10 mouse cellular contexts compared by ENCODE assay signal in the genomic region with DNA sequence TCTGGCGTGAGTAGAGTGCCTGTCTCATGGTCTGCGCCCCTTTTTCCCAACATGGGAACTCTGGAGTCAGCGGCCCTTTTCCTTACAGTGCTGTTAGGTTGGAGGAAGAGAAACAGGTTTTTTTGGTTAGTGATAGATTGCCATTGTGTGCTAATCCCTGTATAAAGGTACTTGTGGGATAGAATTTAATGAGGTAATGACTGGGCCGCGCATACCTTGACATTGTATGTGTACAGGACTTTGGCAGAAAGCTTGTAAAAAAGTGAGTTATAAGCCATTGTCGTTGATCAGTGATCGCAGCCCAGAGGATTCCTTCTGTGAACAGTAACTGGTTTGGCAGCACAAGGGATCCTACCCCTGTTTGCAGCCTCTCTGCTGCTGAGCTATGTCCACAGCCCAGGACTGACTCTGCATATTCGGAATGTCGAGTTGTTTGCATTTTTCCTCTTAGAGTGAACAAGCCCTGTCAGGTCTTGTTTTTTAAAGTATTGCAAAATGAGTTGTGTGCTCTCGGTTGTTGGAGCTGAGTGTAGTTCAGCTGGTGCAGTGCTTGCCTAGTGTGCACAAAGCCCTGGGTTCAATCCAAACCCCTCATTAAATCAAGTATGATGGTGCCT. TPM values are rescaled to one million over a fixed set of nuclear protein-coding genes. Genes with fewer than 3 reads are reported as not detected.
A peak's percentile ranks its signal among the peaks of the same experiment; 100 is the strongest.
DNase-seq lines count a peak whose midpoint lies in the region; ATAC-seq and TF ChIP-seq lines count a peak whose summit lies in the region.
"Had no signal": no experiment of that assay in that cellular context is flagged by ENCODE, and none has a peak within 500 bp of the region (broad histone marks: within the 10 kb centered on the region; RNA-seq: fewer than 3 reads in every experiment).

No protein-coding gene starts in this region.

- WGBS in kidney, postnatal 0 days: 45% methylated on average over 10 of the region's 10 CpGs
- WGBS in heart, embryonic 15.5 days: 58% methylated on average over 10 of the region's 10 CpGs

- no peak for TF ChIP-seq CTCF in kidney, postnatal 0 days (IDR thresholded peaks at IDR 0.05; ENCODE audit: low read depth)

- DNase-seq in kidney, postnatal 0 days (ENCODE audit: low spot score): peak; percentile 48
- no peak for DNase-seq in kidney, postnatal 25 days
- DNase-seq in NIH3T3 (ENCODE audit: low read depth): peak; percentile 91
- DNase-seq in lung, postnatal 25 days (ENCODE audit: low spot score): peak; percentile 78
- DNase-seq in right cerebral cortex, adult 18-20 months: no peak
- no peak for DNase-seq in layer of hippocampus, adult 9-10 months (ENCODE audit: low spot score)
- DNase-seq in thymus, postnatal 10 days (ENCODE audit: low spot score in 2 of 2): no peak
- DNase-seq: cerebellum, adult 2 months had no signal

- no peak overlapping the region for H3K4me3 ChIP-seq in kidney, postnatal 0 days (replicated peaks; ENCODE audit: low read depth, low read length)
- H3K4me3 ChIP-seq in heart, embryonic 15.5 days: no peak overlapping the region
- H3K4me3 ChIP-seq: neural tube, embryonic 13.5 days had no signal

- no peak for ATAC-seq in kidney, postnatal 0 days (replicated peaks; ENCODE audit: low FRiP score, low read depth)
- no peak for ATAC-seq in heart, embryonic 15.5 days (replicated peaks; ENCODE audit: insufficient number of reproducible peaks, insufficient read depth, low FRiP score, low read depth)

- 0 out of 2 replicates have a peak overlapping the region, but pooled peaks have one; percentile 8 for H3K4me2 ChIP-seq in kidney, postnatal 0 days (ENCODE audit: low read length)
- no peak overlapping the region for H3K4me2 ChIP-seq in heart, embryonic 15.5 days
- H3K4me2 ChIP-seq: neural tube, embryonic 13.5 days had no signal

- no peaks in the 10 kb centered on the region for H3K27me3 ChIP-seq in kidney, postnatal 0 days (ENCODE audit: insufficient read depth, low read length)
- no peaks in the 10 kb centered on the region for H3K27me3 ChIP-seq in heart, embryonic 15.5 days
- H3K27me3 ChIP-seq: neural tube, embryonic 13.5 days had no signal

- no peaks in the 10 kb centered on the region for H3K36me3 ChIP-seq in kidney, postnatal 0 days (ENCODE audit: insufficient read depth, low read length)
- H3K36me3 ChIP-seq in heart, embryonic 15.5 days: no peaks in the 10 kb centered on the region
- H3K36me3 ChIP-seq: neural tube, embryonic 13.5 days had no signal

- peaks cover 34% of the 10 kb centered on the region for H3K4me1 ChIP-seq in kidney, postnatal 0 days (replicated peaks; ENCODE audit: insufficient read depth, low read length)
- H3K4me1 ChIP-seq in heart, embryonic 15.5 days (replicated peaks): peaks cover 37% of the 10 kb centered on the region

- H3K9ac ChIP-seq in kidney, postnatal 0 days (ENCODE audit: low read depth, low read length): 0 out of 2 replicates have a peak overlapping the region, but pooled peaks have one; percentile 1
- H3K9ac ChIP-seq in heart, embryonic 15.5 days: no peak overlapping the region
- H3K9ac ChIP-seq: neural tube, embryonic 13.5 days had no signal

- H3K9me3 ChIP-seq in kidney, postnatal 0 days (replicated peaks; ENCODE audit: low read length): no peaks in the 10 kb centered on the region
- no peaks in the 10 kb centered on the region for H3K9me3 ChIP-seq in heart, embryonic 15.5 days (replicated peaks)
- H3K9me3 ChIP-seq: neural tube, embryonic 13.5 days had no signal

- peak overlapping the region; percentile 15 for H3K27ac ChIP-seq in kidney, postnatal 0 days
- peak overlapping the region; percentile 74 for H3K27ac ChIP-seq in heart, embryonic 15.5 days
- H3K27ac ChIP-seq: neural tube, embryonic 13.5 days had no signal

RNA-seq across cellular contexts. Expression of gene Prkci, which starts 4.0 kb away (rescaled TPM):
- polyA plus RNA-seq in kidney, postnatal 0 days (2015; fragmentation: Nextera tagmentation; extraction: Ambion mirVana): 29.5 and 31.6 TPM in 2 replicates
- polyA plus RNA-seq in heart, embryonic 15.5 days (2015; fragmentation: Nextera tagmentation; extraction: Ambion mirVana): 15.1 and 19.1 TPM in 2 replicates

RNA-seq across cellular contexts. Expression of gene Phc3, which starts 30.3 kb away (rescaled TPM):
- 4.5 and 4.7 TPM in 2 replicates for polyA plus RNA-seq in kidney, postnatal 0 days (2015; fragmentation: Nextera tagmentation; extraction: Ambion mirVana)
- polyA plus RNA-seq in heart, embryonic 15.5 days (2015; fragmentation: Nextera tagmentation; extraction: Ambion mirVana): 4.9 and 5.7 TPM in 2 replicates

Comparison
In these comparisons a context has a peak if more than half of its experiments do, and no peak if none do; other contexts are left out.
1. DNase-seq: peak in kidney, postnatal 0 days (single experiment), NIH3T3 (single experiment) and lung, postnatal 25 days (single experiment); none in kidney, postnatal 25 days (0 of 2), right cerebral cortex, adult 18-20 months (single experiment), layer of hippocampus, adult 9-10 months (single experiment) and thymus, postnatal 10 days (0 of 2).